Mouse (Mus musculus) spleen, postnatal 10 days (tissue): ENCODE measurements at regions not wholly inside any gene's neighbourhood (a gene's known extent, or its start where the extent isn't known, plus 50 kb on each side); places are given as distances from the start of the nearest gene placed in this dataset.

Experiments
- DNase-seq, 2 experiments: peaks; one replicate each; pipeline ENCODE4 v3.0.0; 2021 to 2022; ENCODE audit warnings: low spot score in 2 of 2

GRCm38 (mm10) chr7:39596403-39596802 lies 78.8 kb downstream of the Zfp619 start:
- DNase-seq = no peak

- no peak for DNase-seq
Measured at GRCm38 (mm10) chr7:39613767-39614166, 96.2 kb downstream of the Zfp619 start.

- no peak for DNase-seq
Measured at GRCm38 (mm10) chr7:39615092-39615491, 97.5 kb downstream of the Zfp619 start.

GRCm38 (mm10) chr7:39621796-39622195 lies 104.2 kb downstream of the Zfp619 start:
- DNase-seq = no peak

- DNase-seq = no peak
Measured at GRCm38 (mm10) chr7:39632836-39633235, 115.3 kb downstream of the Zfp619 start.

GRCm38 (mm10) chr7:39642333-39642732 lies 124.8 kb downstream of the Zfp619 start:
- peak in 1 of 2 experiments; percentile 21 for DNase-seq

GRCm38 (mm10) chr7:39643323-39643722 lies 125.8 kb downstream of the Zfp619 start:
- DNase-seq = no peak

GRCm38 (mm10) chr7:39650483-39651102 lies 133.0 kb downstream of the Zfp619 start:
- DNase-seq = no peak

- no peak for DNase-seq
Measured at GRCm38 (mm10) chr7:39654563-39655286, 137.2 kb downstream of the Zfp619 start.

GRCm38 (mm10) chr7:39655287-39655652 lies 137.7 kb downstream of the Zfp619 start:
- peak in 1 of 2 experiments; percentile 21 for DNase-seq

- DNase-seq = no peak
Measured at GRCm38 (mm10) chr7:39655709-39656397, 138.3 kb downstream of the Zfp619 start.

- DNase-seq = no peak
Measured at GRCm38 (mm10) chr7:39659597-39659996, 142.0 kb downstream of the Zfp619 start.

- DNase-seq = no peak
Measured at GRCm38 (mm10) chr7:39675124-39675846, 157.7 kb downstream of the Zfp619 start.

- no peak for DNase-seq
Measured at GRCm38 (mm10) chr7:39675847-39676238, 158.3 kb downstream of the Zfp619 start.

- no peak for DNase-seq
Measured at GRCm38 (mm10) chr7:39680411-39680810, 162.8 kb downstream of the Zfp619 start.

GRCm38 (mm10) chr7:39696589-39696988 lies 179.0 kb downstream of the Zfp619 start:
- no peak for DNase-seq

GRCm38 (mm10) chr7:39701506-39701905 lies 183.9 kb downstream of the Zfp619 start:
- DNase-seq = no peak

- no peak for DNase-seq
Measured at GRCm38 (mm10) chr7:39705118-39706095, 187.8 kb downstream of the Zfp619 start.

- no peak for DNase-seq
Measured at GRCm38 (mm10) chr7:39706606-39707005, 189.0 kb downstream of the Zfp619 start.

GRCm38 (mm10) chr7:39716340-39717150 lies 199.0 kb downstream of the Zfp619 start:
- no peak for DNase-seq
